Mouse (Mus musculus): ENCODE results near the gene Ccnt2. TPM values are rescaled to one million over a fixed set of nuclear protein-coding genes. Genes with fewer than 3 reads are reported as not detected.

Gene Ccnt2
- polyA plus RNA-seq, 1 experiment from 2014 or later = 73.1 TPM

GRCm38 (mm10) chr1:127836619-127837018, 62.7 kb downstream of the Ccnt2 start:
- Histone ChIP-seq H3K4me2 (ENCODE audit: low read length) (no peak overlapping the region), H3K4me3 (ENCODE audit: low read depth, low read length) (no peak overlapping the region), H3K27ac (ENCODE audit: low read depth) (no peak overlapping the region), H3K9me3 (ENCODE audit: control insufficient read depth, low read length) (no peaks in the 10 kb centered on the region), H3K27me3 (replicated peaks; ENCODE audit: control insufficient read depth, insufficient read depth, low read length) (no peaks in the 10 kb centered on the region), H3K36me3 (ENCODE audit: control insufficient read depth, insufficient read depth, low read length) (no peaks in the 10 kb centered on the region), H3K4me1 (replicated peaks; ENCODE audit: control insufficient read depth, insufficient read depth, low read length) (no peaks in the 10 kb centered on the region), H3K9ac (ENCODE audit: low read length) (no peak overlapping the region)
- DNase-seq (ENCODE audit: low spot score) (no peak), ATAC-seq (replicated peaks; ENCODE audit: low FRiP score, low TSS enrichment, low read depth) (no peak)
- 56% methylated on average over 4 of the region's 4 CpGs for WGBS

GRCm38 (mm10) chr1:127838602-127839001, 64.6 kb downstream of the Ccnt2 start:
- no peaks in the 10 kb centered on the region for H3K36me3 ChIP-seq (ENCODE audit: control insufficient read depth, insufficient read depth, low read length)
- no peaks in the 10 kb centered on the region for H3K4me1 ChIP-seq (replicated peaks; ENCODE audit: control insufficient read depth, insufficient read depth, low read length)
- H3K27ac ChIP-seq (ENCODE audit: low read depth) = no peak overlapping the region
- no peak overlapping the region for H3K9ac ChIP-seq (ENCODE audit: low read length)
- no peaks in the 10 kb centered on the region for H3K9me3 ChIP-seq (ENCODE audit: control insufficient read depth, low read length)
- no peak for DNase-seq (ENCODE audit: low spot score)
- H3K4me3 ChIP-seq (ENCODE audit: low read depth, low read length) = no peak overlapping the region
- ATAC-seq (replicated peaks; ENCODE audit: low FRiP score, low TSS enrichment, low read depth) = no peak
- 82% methylated on average over 1 of the region's 1 CpGs for WGBS
- H3K4me2 ChIP-seq (ENCODE audit: low read length) = no peak overlapping the region
- H3K27me3 ChIP-seq (replicated peaks; ENCODE audit: control insufficient read depth, insufficient read depth, low read length) = no peaks in the 10 kb centered on the region

GRCm38 (mm10) chr1:127845472-127845871, 71.5 kb downstream of the Ccnt2 start:
- WGBS = 85% methylated on average over 5 of the region's 5 CpGs
- Histone ChIP-seq H3K27me3 (replicated peaks; ENCODE audit: control insufficient read depth, insufficient read depth, low read length) (no peaks in the 10 kb centered on the region), H3K9ac (ENCODE audit: low read length) (no peak overlapping the region), H3K4me2 (ENCODE audit: low read length) (no peak overlapping the region), H3K27ac (ENCODE audit: low read depth) (no peak overlapping the region), H3K4me3 (ENCODE audit: low read depth, low read length) (no peak overlapping the region), H3K4me1 (replicated peaks; ENCODE audit: control insufficient read depth, insufficient read depth, low read length) (no peaks in the 10 kb centered on the region), H3K36me3 (ENCODE audit: control insufficient read depth, insufficient read depth, low read length) (no peaks in the 10 kb centered on the region), H3K9me3 (ENCODE audit: control insufficient read depth, low read length) (no peaks in the 10 kb centered on the region)
- DNase-seq (ENCODE audit: low spot score) = no peak
- no peak for ATAC-seq (replicated peaks; ENCODE audit: low FRiP score, low TSS enrichment, low read depth)

- DNase-seq (ENCODE audit: low spot score) (no peak), ATAC-seq (replicated peaks; ENCODE audit: low FRiP score, low TSS enrichment, low read depth) (no peak)
- H3K4me2 ChIP-seq (ENCODE audit: low read length) = no peak overlapping the region
- H3K27me3 ChIP-seq (replicated peaks; ENCODE audit: control insufficient read depth, insufficient read depth, low read length) = no peaks in the 10 kb centered on the region
- no peaks in the 10 kb centered on the region for H3K36me3 ChIP-seq (ENCODE audit: control insufficient read depth, insufficient read depth, low read length)
- no peaks in the 10 kb centered on the region for H3K4me1 ChIP-seq (replicated peaks; ENCODE audit: control insufficient read depth, insufficient read depth, low read length)
- H3K9me3 ChIP-seq (ENCODE audit: control insufficient read depth, low read length) = peaks cover 8% of the 10 kb centered on the region; the same call in 1 of the 2 replicates
- no peak overlapping the region for H3K4me3 ChIP-seq (ENCODE audit: low read depth, low read length)
- no peak overlapping the region for H3K27ac ChIP-seq (ENCODE audit: low read depth)
- 76% methylated on average over 7 of the region's 7 CpGs for WGBS
- no peak overlapping the region for H3K9ac ChIP-seq (ENCODE audit: low read length)
These were observed 76.2 kb downstream of the Ccnt2 start for GRCm38 (mm10) chr1:127850075-127850610.

- no peak within 1 kb of the TSS for H3K27ac ChIP-seq (ENCODE audit: low read depth)
- no peak within 1 kb of the TSS for H3K9ac ChIP-seq (ENCODE audit: low read length)
- no peaks in the 10 kb centered on the region for H3K4me1 ChIP-seq (replicated peaks; ENCODE audit: control insufficient read depth, insufficient read depth, low read length)
- H3K4me3 ChIP-seq (ENCODE audit: low read depth, low read length) = no peak within 1 kb of the TSS
- no peaks in the 10 kb centered on the region for H3K36me3 ChIP-seq (ENCODE audit: control insufficient read depth, insufficient read depth, low read length)
- DNase-seq (ENCODE audit: low spot score) (no peak), ATAC-seq (replicated peaks; ENCODE audit: low FRiP score, low TSS enrichment, low read depth) (no peak)
- no peak within 1 kb of the TSS for H3K4me2 ChIP-seq (ENCODE audit: low read length)
- WGBS = 75% methylated on average over 14 of the region's 14 CpGs
- H3K9me3 ChIP-seq (ENCODE audit: control insufficient read depth, low read length) = peaks cover 8% of the 10 kb centered on the region; the same call in 1 of the 2 replicates
- no peaks in the 10 kb centered on the region for H3K27me3 ChIP-seq (replicated peaks; ENCODE audit: control insufficient read depth, insufficient read depth, low read length)
These were observed 80.7 kb downstream of the Ccnt2 start, which contains the start of gene Map3k19 for GRCm38 (mm10) chr1:127854486-127855222. Map3k19 (minus strand) TSS chr1:127855031.

Other genes with a start within 250 kb of the Ccnt2 start
- 0.36 and 0.84 TPM in 2 replicates for gene Tmem163, start 94.6 kb upstream of the Ccnt2 start, polyA plus RNA-seq (2014; fragmentation: Nextera tagmentation; extraction: Ambion mirVana)
- gene Acmsd, start 44.8 kb upstream of the Ccnt2 start, polyA plus RNA-seq (2014; fragmentation: Nextera tagmentation; extraction: Ambion mirVana) = 0.16 TPM in 1 of 2 replicates, not detected in the other
- gene Map3k19, start 80.9 kb downstream of the Ccnt2 start, polyA plus RNA-seq (2014; fragmentation: Nextera tagmentation; extraction: Ambion mirVana) = not detected in 2 replicates
- gene Rab3gap1, start 94.6 kb downstream of the Ccnt2 start, polyA plus RNA-seq (2014; fragmentation: Nextera tagmentation; extraction: Ambion mirVana) = 22.8 and 25.3 TPM in 2 replicates

Data from intestine, embryonic 14.5 days (tissue).